9 mouse cellular contexts compared by ENCODE assay signal in the genomic region with DNA sequence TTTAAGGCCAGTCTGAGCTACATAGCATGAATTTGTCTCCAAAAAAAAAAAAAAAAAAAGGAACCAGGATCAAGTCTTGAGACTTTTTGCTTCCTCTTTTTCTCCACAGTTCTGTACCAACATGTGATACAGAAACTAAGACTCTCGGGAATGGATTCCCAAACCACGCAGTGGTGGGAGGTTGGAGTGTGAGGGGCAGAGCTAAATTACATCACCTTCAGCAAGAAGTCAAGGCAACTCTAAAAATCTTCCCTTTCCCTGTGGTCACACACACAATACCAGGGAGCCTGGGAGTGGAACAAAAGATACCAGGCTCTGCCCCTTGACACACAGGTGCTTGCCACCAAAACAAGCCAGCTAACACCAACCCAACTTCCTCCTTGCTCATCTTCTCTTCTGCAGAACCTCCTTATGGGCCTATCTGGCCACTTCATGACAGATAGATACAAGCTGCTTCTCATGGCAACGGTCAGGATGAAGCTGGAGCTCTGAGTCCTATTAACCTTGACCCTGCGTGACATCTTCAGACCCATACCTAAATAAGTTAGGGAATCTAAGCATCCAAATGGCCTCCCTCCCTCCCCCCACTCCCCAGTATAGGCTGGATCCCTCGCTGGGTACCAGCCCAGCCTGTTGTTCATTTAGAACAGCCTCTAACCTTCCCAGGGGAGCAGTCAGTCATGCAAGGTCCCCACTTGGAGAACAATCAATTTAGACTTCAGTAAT. TPM values are rescaled to one million over a fixed set of nuclear protein-coding genes. Genes with fewer than 3 reads are reported as not detected.
A peak's percentile ranks its signal among the peaks of the same experiment; 100 is the strongest.
DNase-seq lines count a peak whose midpoint lies in the region; ATAC-seq and TF ChIP-seq lines count a peak whose summit lies in the region.
"Had no signal": no experiment of that assay in that cellular context is flagged by ENCODE, and none has a peak within 500 bp of the region (broad histone marks: within the 10 kb centered on the region; RNA-seq: fewer than 3 reads in every experiment).

No protein-coding gene starts in this region.

- H3K4me2 ChIP-seq in midbrain, postnatal 0 days (ENCODE audit: low read depth, low read length, poor library complexity, severe bottlenecking) = no peak overlapping the region

- no peak overlapping the region for H3K9ac ChIP-seq in midbrain, postnatal 0 days (replicated peaks; ENCODE audit: low read length, poor library complexity, severe bottlenecking)

- no peaks in the 10 kb centered on the region for H3K9me3 ChIP-seq in midbrain, embryonic 10.5 days (replicated peaks)
- H3K9me3 ChIP-seq in midbrain, postnatal 0 days (ENCODE audit: low read length) = no peaks in the 10 kb centered on the region

- peaks cover 49% of the 10 kb centered on the region for H3K27me3 ChIP-seq in midbrain, embryonic 10.5 days (ENCODE audit: low read depth, poor library complexity, severe bottlenecking)
- H3K27me3 ChIP-seq in midbrain, postnatal 0 days (ENCODE audit: insufficient read depth, low read length) = no peaks in the 10 kb centered on the region

- 53% methylated on average over 5 of the region's 5 CpGs for WGBS in midbrain, embryonic 10.5 days
- 51% methylated on average over 5 of the region's 5 CpGs for WGBS in midbrain, postnatal 0 days
- 47% methylated on average over 5 of the region's 5 CpGs for WGBS in bone marrow, adult 2 months

- H3K27ac ChIP-seq in midbrain, embryonic 10.5 days (replicated peaks) = 0 out of 2 replicates have a peak overlapping the region, but pooled peaks have one; percentile 52
- H3K27ac ChIP-seq in midbrain, postnatal 0 days (ENCODE audit: low read depth, low read length) = no peak overlapping the region
- H3K27ac ChIP-seq in bone marrow, adult 2 months (ENCODE audit: control insufficient read depth, insufficient read depth, low read depth, low read length, poor library complexity) = peak overlapping the region; percentile 28

- no peak for DNase-seq in midbrain, embryonic 10.5 days (ENCODE audit: low spot score)
- DNase-seq in midbrain, postnatal 0 days (ENCODE audit: low spot score) = no peak
- no peak for DNase-seq in right cerebral cortex, postnatal 14 days
- DNase-seq in right cerebral cortex, postnatal 10 days (ENCODE audit: low spot score in 2 of 2) = no peak
- DNase-seq: lung, adult 2 months; retina, postnatal 1 day had no signal

- no peak for ATAC-seq in midbrain, postnatal 0 days (ENCODE audit: low FRiP score)
- peak; percentile 39 to 50 for ATAC-seq in hematopoietic stem cell, adult 5-6 weeks (replicated peaks in 1 of 2; ENCODE audit: insufficient read depth in 1 of 2, low FRiP score in 2 of 2, low TSS enrichment in 1 of 2, low read depth in 1 of 2, poor library complexity in 2 of 2, severe bottlenecking in 2 of 2)
- ATAC-seq in neutrophil, adult 5-6 weeks (ENCODE audit: extremely low read depth, insufficient number of reproducible peaks, low FRiP score, poor library complexity, severe bottlenecking) = peak; percentile 33

- no peak for TF ChIP-seq CTCF in midbrain, postnatal 0 days (IDR thresholded peaks at IDR 0.05)
- no peak for TF ChIP-seq CTCF in bone marrow, adult 2 months (IDR thresholded peaks at IDR 0.05; ENCODE audit: control insufficient read depth, insufficient read depth, low read length)

- TF ChIP-seq POLR2A in bone marrow, adult 2 months (IDR thresholded peaks at IDR 0.05; ENCODE audit: borderline replicate concordance, control insufficient read depth, low read depth, low read length) = no peak

- H3K36me3 ChIP-seq in midbrain, embryonic 10.5 days = no peaks in the 10 kb centered on the region
- no peaks in the 10 kb centered on the region for H3K36me3 ChIP-seq in midbrain, postnatal 0 days (ENCODE audit: insufficient read depth, low read length)

- no peak overlapping the region for H3K4me3 ChIP-seq in midbrain, embryonic 10.5 days
- no peak overlapping the region for H3K4me3 ChIP-seq in midbrain, postnatal 0 days (ENCODE audit: low read depth, low read length)
- no peak overlapping the region for H3K4me3 ChIP-seq in bone marrow, adult 2 months (replicated peaks; ENCODE audit: control insufficient read depth, low read depth, low read length)

- peaks cover 51% of the 10 kb centered on the region for H3K4me1 ChIP-seq in midbrain, embryonic 10.5 days
- peaks cover 19% of the 10 kb centered on the region for H3K4me1 ChIP-seq in midbrain, postnatal 0 days (ENCODE audit: insufficient read depth, low read length)
- peaks cover 20% of the 10 kb centered on the region for H3K4me1 ChIP-seq in bone marrow, adult 2 months (ENCODE audit: control insufficient read depth, insufficient read depth, low read length)

RNA-seq across cellular contexts. Expression of a gene that starts 28.7 kb away (rescaled TPM):
- polyA plus RNA-seq in midbrain, embryonic 10.5 days (2016; fragmentation: Nextera tagmentation; extraction: Ambion mirVana) = 4.0 and 4.3 TPM in 2 replicates
- 30.1 and 44.2 TPM in 2 replicates for total RNA-seq in midbrain, postnatal 0 days (2014; rRNA removed)
- 3.9 and 4.0 TPM in 2 replicates for polyA plus RNA-seq in midbrain, postnatal 0 days (2015; fragmentation: Nextera tagmentation; extraction: Ambion mirVana)
- polyA plus RNA-seq in bone marrow, adult 2 months (2011; ENCODE audit: insufficient read depth, insufficient read length, low replicate concordance, missing spikeins) = 10.4 and 18.8 TPM in 2 replicates
- 26.1 and 30.0 TPM in 2 replicates for total RNA-seq in hematopoietic stem cell, adult 5-6 weeks (2017)
- total RNA-seq in neutrophil, adult 5-6 weeks (2017) = 273 and 288 TPM in 2 replicates
